Mouse (Mus musculus) cerebellum, postnatal 4 days (tissue): ENCODE results near the gene Yipf1.
A peak's percentile ranks its signal among the peaks of the same experiment; 100 is the strongest.
"Not testable (repeated sequence)": the region's sequence is repeated elsewhere in the genome, so short reads cannot be mapped to it uniquely, and the experiment has no call there.

Experiments
- DNase-seq, 2 experiments: peaks; one replicate each; pipeline ENCODE4 v3.0.0; 2022; ENCODE audit warnings: low spot score in 2 of 2, mixed read lengths in 1 of 2

Gene Yipf1

GRCm38 (mm10) chr4:107323113-107323512 is 8.9 kb downstream of the Yipf1 start:
- DNase-seq = no peak

- no peak for DNase-seq
Measured at GRCm38 (mm10) chr4:107328530-107328929, 14.4 kb downstream of the Yipf1 start.

GRCm38 (mm10) chr4:107333514-107333913 is 19.4 kb downstream of the Yipf1 start:
- no peak for DNase-seq

- DNase-seq = no peak
Measured at GRCm38 (mm10) chr4:107336356-107336755, 22.2 kb downstream of the Yipf1 start.

GRCm38 (mm10) chr4:107337455-107337854 is 23.3 kb downstream of the Yipf1 start:
- no peak for DNase-seq

- DNase-seq = peak in 1 of 2 experiments; percentile 16
Measured at GRCm38 (mm10) chr4:107341354-107341753, 27.2 kb downstream of the Yipf1 start.

GRCm38 (mm10) chr4:107344612-107345011 is 30.4 kb downstream of the Yipf1 start:
- no peak for DNase-seq

GRCm38 (mm10) chr4:107347221-107347620 is 33.1 kb downstream of the Yipf1 start:
- no peak for DNase-seq

- peak in 1 of 2 experiments; percentile 36 for DNase-seq
Measured at GRCm38 (mm10) chr4:107348529-107349310, 34.6 kb downstream of the Yipf1 start.

GRCm38 (mm10) chr4:107349311-107350008 is 35.3 kb downstream of the Yipf1 start:
- DNase-seq = peak in 1 of 2 experiments; percentile 23

GRCm38 (mm10) chr4:107351368-107351767 is 37.2 kb downstream of the Yipf1 start:
- DNase-seq = no peak

GRCm38 (mm10) chr4:107353612-107354011 is 39.4 kb downstream of the Yipf1 start:
- no peak for DNase-seq

- DNase-seq = no peak
Measured at GRCm38 (mm10) chr4:107354126-107354525, 40.0 kb downstream of the Yipf1 start.

- DNase-seq = no peak
Measured at GRCm38 (mm10) chr4:107354543-107354942, 40.4 kb downstream of the Yipf1 start.

- not testable (repeated sequence) for DNase-seq
Measured at GRCm38 (mm10) chr4:107357172-107357571, 43.0 kb downstream of the Yipf1 start.

GRCm38 (mm10) chr4:107358460-107358859 is 44.3 kb downstream of the Yipf1 start:
- peak in 1 of 2 experiments; percentile 54 for DNase-seq

- DNase-seq = no peak
Measured at GRCm38 (mm10) chr4:107360457-107361145, 46.4 kb downstream of the Yipf1 start.

- no peak for DNase-seq
Measured at GRCm38 (mm10) chr4:107362755-107363154, 48.6 kb downstream of the Yipf1 start.

- DNase-seq = no peak
Measured at GRCm38 (mm10) chr4:107363573-107363972, 49.4 kb downstream of the Yipf1 start.

- no peak for DNase-seq
Measured at GRCm38 (mm10) chr4:107364190-107364639, 50.1 kb downstream of the Yipf1 start.

- DNase-seq = not testable (repeated sequence)
Measured at GRCm38 (mm10) chr4:107366408-107366807, 52.2 kb downstream of the Yipf1 start.
